Mouse (Mus musculus) NIH3T3 (cell line): Measurements from ENCODE around the gene Pfkp.

ENCODE experiments used
- DNase-seq: peaks from one replicate; pipeline ENCODE4 v3.0.0-alpha.2; 2012; ENCODE audit warnings: low read depth

Pfkp gene

DNA sequence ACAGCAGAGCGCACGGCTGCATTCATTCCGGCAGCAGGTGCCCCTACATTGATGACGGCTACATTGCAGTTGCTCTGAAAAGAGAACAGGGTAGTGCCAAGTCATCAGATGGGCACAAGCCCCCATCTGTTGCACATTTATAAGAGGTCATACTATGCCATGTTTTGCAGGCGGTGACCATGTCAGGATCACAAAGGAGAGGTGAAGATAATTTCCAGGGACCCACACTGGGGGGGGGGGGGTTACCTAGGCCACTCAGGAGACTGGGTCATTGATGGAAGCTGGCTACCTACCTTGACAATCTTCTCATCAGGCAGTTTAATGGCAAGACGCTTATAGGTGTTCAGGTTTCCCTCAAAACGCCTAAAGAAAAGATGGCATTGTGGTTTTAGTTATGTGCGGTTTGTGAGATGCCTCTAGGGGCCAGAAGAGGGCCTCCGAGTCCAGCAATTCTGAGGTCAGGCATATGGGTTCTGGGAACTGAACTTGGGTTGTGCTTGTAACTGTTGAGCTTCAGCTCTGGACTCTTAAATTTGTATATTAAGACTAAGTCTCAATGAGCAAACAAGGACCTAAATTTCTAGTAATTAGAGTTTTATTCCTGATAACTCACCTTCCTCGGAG is 45.7 kb downstream of the Pfkp start:
- peak; percentile 19 for DNase-seq

DNA sequence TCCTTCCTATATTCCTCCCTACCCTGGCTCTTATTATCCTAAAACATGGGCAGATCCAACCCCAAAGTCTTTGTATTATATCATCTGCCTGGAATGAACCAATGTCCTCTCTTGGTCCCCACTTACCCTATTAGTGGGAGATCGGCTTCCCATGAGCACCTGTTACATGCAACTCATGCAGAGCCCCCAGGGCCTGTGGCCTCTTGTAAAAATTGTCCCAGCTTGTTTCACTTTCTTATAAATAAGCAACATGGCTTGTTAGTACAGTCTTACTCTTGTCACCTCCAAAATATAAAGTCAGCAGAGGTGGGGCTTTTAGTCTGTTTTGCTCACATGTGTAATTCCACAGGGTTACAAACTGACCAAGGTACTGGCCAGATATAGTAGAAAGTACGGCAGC is 46.9 kb downstream of the Pfkp start:
- DNase-seq: no peak

DNA sequence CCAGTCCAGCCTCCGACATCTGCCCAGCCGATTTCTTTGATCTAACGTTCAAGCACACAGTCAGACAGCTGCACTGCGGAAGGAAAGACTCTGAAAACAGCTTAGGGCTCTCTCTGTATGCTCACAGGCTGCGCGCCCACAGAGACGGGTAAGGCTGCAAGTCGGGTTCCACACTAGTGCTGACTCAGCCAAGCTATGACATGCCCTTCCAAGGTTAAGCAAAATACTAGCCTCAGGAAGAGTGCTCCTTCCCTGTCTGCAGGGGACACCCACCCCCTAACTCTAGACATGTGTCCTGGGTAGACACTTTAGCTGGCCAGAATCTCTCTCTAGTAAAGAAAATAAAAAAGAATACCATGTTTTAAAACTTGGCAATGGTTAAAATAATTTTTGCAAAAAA is 48.0 kb downstream of the Pfkp start:
- DNase-seq: no peak

GRCm38 (mm10) chr13:6597801-6598200 is 50.8 kb downstream of the Pfkp start:
- no peak for DNase-seq

GRCm38 (mm10) chr13:6595403-6595802 is 53.2 kb downstream of the Pfkp start:
- no peak for DNase-seq

DNA sequence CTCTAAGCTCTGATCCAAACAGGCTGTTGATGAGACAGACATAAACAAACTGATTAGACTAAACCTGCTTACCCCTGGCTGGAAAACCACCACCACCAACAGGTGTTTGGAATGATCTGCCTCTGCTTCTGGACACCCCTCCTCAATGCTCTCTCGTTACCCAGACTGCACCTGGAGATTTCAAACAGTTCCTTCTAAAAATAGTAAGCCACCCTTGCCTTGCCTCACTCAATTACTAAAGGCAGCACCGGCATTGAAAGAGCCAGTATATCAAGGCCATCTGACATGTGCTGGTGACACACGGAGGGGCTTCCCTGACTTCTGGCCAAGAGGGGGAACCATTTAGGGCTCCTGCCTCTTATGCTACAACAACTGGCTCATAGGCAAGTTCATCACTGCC is 57.7 kb downstream of the Pfkp start:
- no peak for DNase-seq

DNA sequence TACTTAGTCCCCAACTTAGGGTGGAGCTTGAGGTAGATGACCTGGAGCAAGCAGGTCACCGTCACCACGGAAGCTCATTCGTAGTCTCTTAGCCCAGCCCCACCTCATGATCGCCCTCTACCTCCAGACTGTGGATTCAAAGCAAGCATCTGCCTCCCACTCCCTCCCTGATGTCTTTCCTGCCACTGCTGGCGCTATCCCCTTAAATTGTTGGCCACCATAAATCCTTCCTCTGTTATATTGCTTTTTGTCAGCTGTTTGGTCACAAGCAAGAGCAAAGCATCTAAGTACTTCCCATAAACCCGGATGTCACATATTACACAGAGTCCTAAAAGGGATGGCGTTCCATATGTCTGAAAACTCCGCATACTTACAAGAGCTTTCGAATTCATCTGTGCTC is 62.6 kb downstream of the Pfkp start:
- no peak for DNase-seq

GRCm38 (mm10) chr13:6583499-6584125 is 65.0 kb downstream of the Pfkp start:
- no peak for DNase-seq

GRCm38 (mm10) chr13:6575920-6576509 is 72.6 kb downstream of the Pfkp start:
- peak; percentile 55 for DNase-seq

DNA sequence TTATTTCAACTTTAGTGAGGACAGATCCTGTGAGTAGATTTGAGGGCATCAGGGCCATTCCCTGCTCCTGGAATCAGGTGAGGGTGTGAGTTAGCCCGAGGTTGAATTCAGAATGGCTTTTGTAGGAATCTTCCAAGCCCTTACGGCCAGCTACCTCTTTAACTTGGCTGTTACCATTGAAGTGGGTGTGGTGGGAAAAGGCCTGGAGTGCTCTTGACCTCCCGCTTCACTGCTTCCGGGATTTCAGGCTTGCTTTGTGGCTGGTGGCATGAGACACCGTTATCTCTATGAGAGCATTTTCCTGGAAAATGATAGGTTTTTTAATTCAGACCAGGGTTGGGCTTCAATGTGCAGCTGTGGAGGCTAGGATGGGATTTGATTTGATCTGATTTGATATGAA is 83.0 kb downstream of the Pfkp start:
- DNase-seq: no peak

GRCm38 (mm10) chr13:6562409-6562808 is 86.2 kb downstream of the Pfkp start:
- no peak for DNase-seq

GRCm38 (mm10) chr13:6557771-6558170 is 90.8 kb downstream of the Pfkp start:
- DNase-seq: no peak

DNA sequence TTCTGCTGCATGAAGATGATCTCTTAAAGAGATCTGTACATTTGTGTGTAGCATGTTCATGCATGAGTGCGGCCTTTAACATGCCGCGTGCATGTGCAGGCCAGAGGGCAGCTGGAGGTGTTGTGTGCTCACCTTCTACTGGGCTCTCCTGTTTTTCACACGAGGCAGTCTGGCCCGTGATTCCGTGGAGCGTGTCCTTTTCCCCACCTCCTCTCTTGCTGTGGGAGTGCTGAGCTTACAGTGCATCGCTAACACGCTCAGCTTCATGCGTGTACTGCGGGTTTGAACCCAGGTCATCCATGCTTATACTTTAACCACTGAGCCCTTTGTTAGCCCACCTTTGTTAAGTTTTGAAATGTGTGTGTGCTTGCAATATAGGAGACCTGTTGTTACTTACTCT is 92.9 kb downstream of the Pfkp start:
- no peak for DNase-seq

DNA sequence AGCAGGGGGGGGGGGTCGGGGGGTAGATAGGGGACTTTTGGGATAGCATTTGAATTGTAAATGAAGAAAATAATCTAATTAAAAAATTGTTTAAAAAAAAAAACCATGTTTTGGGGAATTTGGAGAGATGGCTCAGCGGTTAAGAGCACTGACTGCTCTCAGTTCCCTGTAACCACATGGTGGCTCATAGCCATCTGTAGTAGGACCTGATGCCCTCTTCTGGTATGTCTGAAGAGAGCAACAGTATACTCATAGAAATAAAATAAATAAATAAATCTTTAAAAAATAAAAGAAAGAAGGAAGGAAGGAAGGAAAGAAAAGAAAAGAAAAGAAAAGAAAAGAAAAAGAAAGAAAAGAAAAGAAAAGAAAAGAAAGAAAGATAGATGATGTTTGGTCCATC is 94.9 kb downstream of the Pfkp start:
- peak; percentile 47 for DNase-seq

GRCm38 (mm10) chr13:6535287-6535932 is 113.2 kb downstream of the Pfkp start:
- peak; percentile 81 for DNase-seq

GRCm38 (mm10) chr13:6532683-6533082 is 115.9 kb downstream of the Pfkp start:
- peak; percentile 12 for DNase-seq
